Mouse (Mus musculus): ENCODE data around the gene Hilpda. TPM values are rescaled to one million over a fixed set of nuclear protein-coding genes. Genes with fewer than 3 reads are reported as not detected.

Gene Hilpda
- polyA plus RNA-seq, 1 experiment from 2014 or later, result 36.7 TPM

- Histone ChIP-seq H3K9ac (replicated peaks) (no peak overlapping the region), H3K4me2 (replicated peaks) (no peak overlapping the region), H3K36me3 (no peaks in the 10 kb centered on the region), H3K27ac (no peak overlapping the region), H3K9me3 (no peaks in the 10 kb centered on the region), H3K27me3 (no peaks in the 10 kb centered on the region), H3K4me3 (replicated peaks) (no peak overlapping the region), H3K4me1 (replicated peaks) (no peaks in the 10 kb centered on the region)
- no peak for ATAC-seq
- WGBS, result 71% methylated on average over 3 of the region's 3 CpGs
These were observed 45.7 kb downstream of the Hilpda start for GRCm38 (mm10) chr6:29317941-29318340.

GRCm38 (mm10) chr6:29318879-29319278 is 46.6 kb downstream of the Hilpda start, which contains the start of gene Fam71f1:
TSS of gene Fam71f1 (plus strand) at chr6:29319140.
- no peaks in the 10 kb centered on the region for H3K4me1 ChIP-seq (replicated peaks)
- ATAC-seq, result no peak
- H3K27me3 ChIP-seq, result no peaks in the 10 kb centered on the region
- H3K9me3 ChIP-seq, result no peaks in the 10 kb centered on the region
- no peaks in the 10 kb centered on the region for H3K36me3 ChIP-seq
- no peak within 1 kb of the TSS for H3K9ac ChIP-seq (replicated peaks)
- 80% methylated on average over 5 of the region's 5 CpGs for WGBS
- H3K4me3 ChIP-seq (replicated peaks), result no peak within 1 kb of the TSS
- H3K4me2 ChIP-seq (replicated peaks), result no peak within 1 kb of the TSS
- no peak within 1 kb of the TSS for H3K27ac ChIP-seq

DNA sequence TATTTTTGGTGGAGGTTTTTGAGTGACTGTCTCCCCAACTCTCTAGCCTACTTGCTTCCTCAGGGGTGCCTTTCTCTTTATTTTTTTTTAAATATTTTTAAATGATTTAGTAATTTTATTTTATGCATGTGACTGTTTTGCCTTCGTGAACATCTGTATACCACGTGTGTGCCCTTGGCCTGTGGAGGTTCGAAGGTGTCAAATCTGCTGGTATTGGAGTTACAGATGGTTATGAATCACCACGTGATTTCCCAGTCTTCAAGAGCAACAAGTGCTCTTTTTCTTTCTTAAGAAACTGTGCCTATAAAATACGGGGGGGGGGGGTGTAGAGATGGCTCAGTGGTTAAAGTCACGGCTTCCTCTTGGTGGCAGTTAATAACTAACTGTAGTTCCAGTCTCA is 49.3 kb downstream of the Hilpda start:
- no peak overlapping the region for H3K4me3 ChIP-seq (replicated peaks)
- H3K9me3 ChIP-seq, result no peaks in the 10 kb centered on the region
- WGBS, result 85% methylated on average over 6 of the region's 6 CpGs
- no peak overlapping the region for H3K9ac ChIP-seq (replicated peaks)
- no peak overlapping the region for H3K27ac ChIP-seq
- no peak for ATAC-seq
- H3K36me3 ChIP-seq, result no peaks in the 10 kb centered on the region
- no peaks in the 10 kb centered on the region for H3K4me1 ChIP-seq (replicated peaks)
- no peak overlapping the region for H3K4me2 ChIP-seq (replicated peaks)
- H3K27me3 ChIP-seq, result no peaks in the 10 kb centered on the region

DNA sequence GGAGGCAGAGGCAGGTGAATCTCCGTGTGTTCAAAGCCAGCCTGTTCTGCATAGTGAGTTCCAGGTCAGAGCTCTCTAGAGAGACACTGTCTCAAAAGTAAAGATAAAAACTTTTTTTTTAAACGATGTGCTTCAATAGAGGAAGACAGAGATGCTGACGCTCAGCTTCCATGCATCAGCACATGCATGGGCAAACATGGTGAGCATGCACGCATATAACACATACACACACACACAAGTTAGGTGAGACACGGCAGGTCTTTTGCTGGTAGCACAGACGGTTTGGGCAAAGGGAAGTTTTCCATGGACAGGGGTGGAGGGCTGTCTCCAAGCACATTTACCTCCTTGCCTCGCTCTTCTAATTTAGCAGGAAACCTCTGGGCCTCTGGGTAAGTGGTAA is 49.9 kb downstream of the Hilpda start:
- WGBS, result 95% methylated on average over 7 of the region's 7 CpGs
- Histone ChIP-seq H3K27me3 (no peaks in the 10 kb centered on the region), H3K4me3 (replicated peaks) (no peak overlapping the region), H3K4me2 (replicated peaks) (no peak overlapping the region), H3K9ac (replicated peaks) (no peak overlapping the region), H3K27ac (no peak overlapping the region), H3K36me3 (no peaks in the 10 kb centered on the region), H3K9me3 (no peaks in the 10 kb centered on the region), H3K4me1 (replicated peaks) (no peaks in the 10 kb centered on the region)
- no peak for ATAC-seq

DNA sequence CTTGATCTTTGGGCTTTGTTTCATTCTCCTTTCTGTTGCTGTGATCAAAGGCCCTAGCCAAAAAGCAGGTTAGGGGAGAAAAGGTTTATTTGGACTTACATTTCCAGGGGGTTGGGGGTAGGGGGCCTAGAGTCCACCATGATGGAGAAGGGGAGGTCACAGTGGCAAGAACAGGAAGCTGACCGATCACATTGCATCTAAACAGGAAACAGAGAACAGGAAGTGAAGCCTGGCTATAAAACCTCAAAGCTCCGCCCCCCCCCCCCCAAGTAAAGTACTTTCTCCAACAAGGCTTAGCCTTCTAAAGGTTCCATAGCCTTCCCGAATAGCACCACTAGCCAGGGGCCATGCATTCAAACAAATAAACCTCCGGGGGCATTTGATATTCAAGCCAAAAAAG is 50.4 kb downstream of the Hilpda start:
- no peak overlapping the region for H3K27ac ChIP-seq
- H3K9me3 ChIP-seq, result no peaks in the 10 kb centered on the region
- no peaks in the 10 kb centered on the region for H3K27me3 ChIP-seq
- H3K9ac ChIP-seq (replicated peaks), result no peak overlapping the region
- no peak for ATAC-seq
- H3K4me3 ChIP-seq (replicated peaks), result no peak overlapping the region
- no peak overlapping the region for H3K4me2 ChIP-seq (replicated peaks)
- no peaks in the 10 kb centered on the region for H3K36me3 ChIP-seq
- no peaks in the 10 kb centered on the region for H3K4me1 ChIP-seq (replicated peaks)
- 79% methylated on average over 4 of the region's 4 CpGs for WGBS

Other genes with a start within 250 kb of the Hilpda start
- not detected in 2 replicates for gene Lep, start 212.3 kb upstream of the Hilpda start, polyA plus RNA-seq (2015; fragmentation: Nextera tagmentation; extraction: Ambion mirVana)
- 47.2 and 48.5 TPM in 2 replicates for gene Rbm28, start 107.5 kb upstream of the Hilpda start, polyA plus RNA-seq (2015; fragmentation: Nextera tagmentation; extraction: Ambion mirVana)
- 2.7 and 3.6 TPM in 2 replicates for gene Prrt4, start 92.9 kb upstream of the Hilpda start, polyA plus RNA-seq (2015; fragmentation: Nextera tagmentation; extraction: Ambion mirVana)
- 43.5 and 51.8 TPM in 2 replicates for gene Impdh1, start 56.1 kb upstream of the Hilpda start, polyA plus RNA-seq (2015; fragmentation: Nextera tagmentation; extraction: Ambion mirVana)
- 0.46 and 0.54 TPM in 2 replicates for gene Fam71f2, start 7.1 kb downstream of the Hilpda start, polyA plus RNA-seq (2015; fragmentation: Nextera tagmentation; extraction: Ambion mirVana)
- not detected in 2 replicates for gene Fam71f1, start 46.7 kb downstream of the Hilpda start, polyA plus RNA-seq (2015; fragmentation: Nextera tagmentation; extraction: Ambion mirVana)
- gene Calu, start 75.6 kb downstream of the Hilpda start, polyA plus RNA-seq (2015; fragmentation: Nextera tagmentation; extraction: Ambion mirVana), result 158 and 166 TPM in 2 replicates
- 0.30 and 0.41 TPM in 2 replicates for gene Opn1sw, start 116.0 kb downstream of the Hilpda start, polyA plus RNA-seq (2015; fragmentation: Nextera tagmentation; extraction: Ambion mirVana)
- 28.6 and 30.4 TPM in 2 replicates for gene Ccdc136, start 123.8 kb downstream of the Hilpda start, polyA plus RNA-seq (2015; fragmentation: Nextera tagmentation; extraction: Ambion mirVana)
- 2.8 and 3.8 TPM in 2 replicates for gene Flnc, start 160.8 kb downstream of the Hilpda start, polyA plus RNA-seq (2015; fragmentation: Nextera tagmentation; extraction: Ambion mirVana)
- 309 and 328 TPM in 2 replicates for gene Atp6v1f, start 195.2 kb downstream of the Hilpda start, polyA plus RNA-seq (2015; fragmentation: Nextera tagmentation; extraction: Ambion mirVana)
- gene Atp6v1fnb, start 198.9 kb downstream of the Hilpda start, polyA plus RNA-seq (2015; fragmentation: Nextera tagmentation; extraction: Ambion mirVana), result 0.47 and 0.53 TPM in 2 replicates
- 11.7 and 14.0 TPM in 2 replicates for gene Kcp, start 235.5 kb downstream of the Hilpda start, polyA plus RNA-seq (2015; fragmentation: Nextera tagmentation; extraction: Ambion mirVana)

Data from midbrain, embryonic 13.5 days (tissue).